Mouse (Mus musculus): ENCODE data around the gene Dus2.
A peak's percentile ranks its signal among the peaks of the same experiment; 100 is the strongest.
"Not testable (repeated sequence)": the region's sequence is repeated elsewhere in the genome, so short reads cannot be mapped to it uniquely, and the experiment has no call there.

The Dus2 gene

DNA sequence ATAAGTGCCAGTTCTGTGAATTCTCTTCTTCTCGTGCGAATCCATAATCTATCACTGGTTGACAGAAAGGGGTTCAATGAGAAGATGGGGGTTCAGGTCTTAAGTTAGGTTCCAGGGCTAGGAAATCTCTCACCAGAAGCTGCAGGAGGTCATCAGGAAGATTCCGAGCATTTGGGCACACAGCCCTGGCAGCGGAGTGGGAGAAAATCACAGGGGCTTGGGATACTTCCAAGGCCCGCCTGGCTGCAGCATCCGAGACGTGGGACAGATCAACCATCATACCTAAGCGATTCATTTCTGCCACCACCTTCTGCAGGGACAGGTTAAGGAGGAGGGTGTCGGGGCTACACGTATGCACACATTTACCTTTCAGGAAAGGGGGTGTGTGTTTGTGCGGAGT is 2.6 kb upstream of the Dus2 start:
- no peak for DNase-seq (ENCODE audit: low spot score in 2 of 2)

DNA sequence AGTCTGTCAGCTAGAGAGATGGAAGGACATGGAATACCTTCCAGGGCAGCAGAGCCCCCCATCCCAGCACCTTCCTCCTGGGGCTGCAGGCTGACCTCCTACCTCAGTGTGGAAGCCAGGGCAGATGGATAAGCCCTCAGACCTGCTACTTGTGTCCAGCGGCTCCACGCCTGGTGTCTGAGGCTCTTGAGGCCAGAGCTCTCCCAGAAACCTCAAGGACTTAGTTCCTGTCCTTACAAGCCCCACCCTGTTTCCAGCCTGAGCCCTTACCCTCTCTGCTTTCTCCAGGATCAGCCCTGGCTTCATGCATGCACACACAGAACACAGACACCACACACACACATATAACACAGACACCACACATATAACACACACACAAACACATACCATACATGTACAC is 409 bp downstream of the Dus2 start:
- no peak for DNase-seq (ENCODE audit: low spot score in 2 of 2)

DNA sequence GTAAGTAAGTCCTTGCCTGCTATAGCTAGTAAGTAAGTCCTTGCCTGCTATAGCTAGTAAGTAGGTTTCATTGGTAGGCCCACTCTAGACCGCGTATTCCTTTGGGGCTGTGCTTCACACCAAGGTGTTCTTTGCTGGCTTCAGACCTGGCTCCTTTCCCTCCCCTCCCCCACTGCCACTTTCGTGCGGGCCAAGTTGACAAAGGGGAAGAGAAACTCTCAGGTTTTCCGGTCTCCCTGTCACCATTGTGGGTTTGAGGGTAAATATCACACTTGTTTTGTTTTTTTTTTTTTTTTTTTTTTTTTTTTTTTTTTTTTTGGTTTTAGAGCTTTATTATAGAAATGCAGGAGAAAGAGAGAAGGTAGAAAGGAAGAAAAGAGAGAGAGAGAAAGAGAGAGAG is 1.4 kb downstream of the Dus2 start:
- DNase-seq (ENCODE audit: low spot score in 2 of 2): no peak

DNA sequence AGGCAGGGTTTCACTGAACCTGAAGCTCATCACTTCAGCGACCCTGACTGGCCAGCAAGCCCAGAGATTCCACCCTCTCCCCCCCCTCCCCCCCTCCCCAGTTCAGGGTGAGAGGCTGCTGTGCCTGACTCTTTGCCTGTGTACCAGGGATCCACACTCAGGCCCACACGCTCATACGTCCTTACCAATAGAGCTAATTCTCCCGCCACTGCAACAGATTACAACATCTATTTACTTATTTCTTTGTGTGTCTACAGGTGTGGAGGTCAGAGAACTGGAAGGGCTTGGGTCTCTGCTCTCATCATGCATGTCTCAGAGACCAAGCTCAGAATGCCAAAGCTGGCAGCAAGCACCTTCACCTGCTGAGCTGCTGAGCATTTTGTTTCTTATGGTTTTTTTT is 2.1 kb downstream of the Dus2 start:
- DNase-seq (ENCODE audit: low spot score in 2 of 2): no peak

DNA sequence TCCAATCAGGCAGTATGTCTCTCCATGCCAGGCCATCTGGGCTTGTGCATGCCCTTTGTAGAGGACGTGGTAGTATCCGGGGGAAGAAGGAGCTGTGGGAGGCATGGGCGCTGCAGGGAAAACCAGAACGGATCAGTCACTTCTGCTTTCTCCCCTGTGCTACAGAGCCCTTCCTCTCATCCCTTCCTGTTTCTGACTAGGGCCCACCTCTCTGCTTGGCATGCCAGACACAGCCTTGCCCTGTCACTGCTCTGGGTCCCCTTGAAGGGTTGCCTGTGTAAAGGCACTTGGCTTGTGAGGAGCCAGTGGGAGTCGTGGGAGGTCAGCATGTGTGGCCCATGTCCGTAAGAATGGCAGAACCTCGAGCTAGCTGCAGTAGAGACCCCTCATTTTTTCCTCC is 5.2 kb downstream of the Dus2 start:
- no peak for DNase-seq (ENCODE audit: low spot score in 2 of 2)

DNA sequence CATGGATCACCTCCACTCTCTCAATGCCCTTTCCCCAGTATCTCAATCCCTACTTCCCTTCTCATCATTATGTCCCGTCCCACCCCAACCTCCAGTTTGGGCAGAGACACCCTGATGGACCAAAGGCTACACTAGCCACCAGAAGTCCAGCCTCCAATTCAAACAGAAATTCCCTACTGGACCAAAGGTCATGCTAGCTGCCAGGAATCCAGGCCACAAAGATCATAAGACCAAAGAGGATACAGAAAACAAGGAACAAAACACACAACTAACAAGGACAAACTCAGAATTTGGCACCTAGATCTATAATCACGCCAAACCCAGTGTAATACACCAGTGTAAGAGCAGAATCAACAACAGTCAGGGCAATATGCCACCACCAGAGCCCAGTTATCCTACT is 7.8 kb downstream of the Dus2 start:
- no peak for DNase-seq (ENCODE audit: low spot score in 2 of 2)

DNA sequence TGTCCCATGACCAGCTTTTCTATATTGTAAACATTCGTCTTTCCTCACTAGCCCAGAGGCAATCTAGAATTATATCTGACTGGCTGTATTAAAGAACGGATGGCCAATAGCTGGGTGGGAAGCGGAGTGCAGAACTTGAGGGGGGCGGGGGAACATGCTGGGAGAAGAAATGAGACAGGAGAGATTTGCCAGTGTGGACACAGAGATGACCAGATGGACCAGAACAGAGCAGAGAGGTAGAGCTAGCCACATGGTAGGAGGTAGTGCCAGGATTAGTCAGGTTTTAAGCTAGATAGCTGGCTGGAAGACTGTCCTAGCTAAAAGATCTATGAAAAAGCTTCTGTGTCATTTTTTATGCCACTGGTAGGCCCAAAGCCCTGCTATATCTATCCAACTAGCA is 10.8 kb downstream of the Dus2 start:
- DNase-seq (ENCODE audit: low spot score in 2 of 2): no peak

DNA sequence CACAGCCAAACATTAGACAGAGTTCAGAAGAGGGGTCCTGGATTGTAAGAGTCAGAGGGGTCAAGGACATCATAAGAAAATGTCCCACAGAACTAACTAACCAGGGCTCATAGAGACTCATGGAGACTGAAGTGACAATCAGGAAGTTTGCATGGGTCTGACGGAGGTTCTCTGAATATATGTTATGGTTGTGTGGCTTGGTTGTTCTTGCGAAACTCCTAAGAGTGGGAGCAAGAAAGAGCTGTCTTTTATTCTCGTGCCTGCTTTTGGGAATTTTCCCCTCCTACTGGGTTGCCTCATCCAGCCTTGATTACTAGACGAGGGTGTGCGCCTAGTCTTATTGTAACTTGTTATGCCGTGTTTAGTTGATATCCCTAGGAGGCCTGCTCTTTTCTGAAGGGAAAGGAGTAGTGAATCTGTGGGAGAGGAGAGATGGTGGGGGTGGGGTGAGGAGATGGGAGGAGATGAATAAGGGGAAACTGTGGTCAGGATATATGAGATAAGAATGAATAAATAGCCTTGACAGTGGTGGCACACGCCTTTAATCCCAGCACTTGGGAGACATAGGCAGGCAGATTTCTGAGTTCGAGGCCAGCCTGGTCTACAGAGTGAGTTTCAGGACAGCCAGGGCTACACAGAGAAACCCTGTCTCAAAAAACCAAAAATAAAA is 13.5 kb downstream of the Dus2 start:
- DNase-seq (ENCODE audit: low spot score in 2 of 2): no peak

DNA sequence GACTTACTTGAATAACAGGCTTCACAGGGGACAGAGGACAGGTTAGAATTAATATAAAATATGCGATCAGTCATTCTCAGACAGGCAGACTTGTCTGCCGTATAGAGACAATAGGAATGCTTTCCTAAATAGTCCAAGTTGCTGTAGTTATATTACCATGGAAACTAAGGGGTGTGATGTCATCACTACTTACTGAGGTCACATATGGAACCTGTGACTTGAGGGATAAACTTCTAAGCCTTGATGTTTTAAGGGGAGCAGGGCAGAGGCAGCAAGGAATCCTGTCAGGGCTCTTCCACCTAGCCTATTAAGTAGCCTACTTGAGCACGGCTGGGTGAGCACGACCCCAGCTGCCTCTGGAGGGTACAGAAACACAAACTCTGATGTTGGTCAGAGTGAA is 14.7 kb downstream of the Dus2 start, which contains the start of gene Dpep2nb:
TSS of gene Dpep2nb (minus strand) at position 101 of the 400 bp plus-strand sequence.
- no peak for DNase-seq (ENCODE audit: low spot score in 2 of 2)

DNA sequence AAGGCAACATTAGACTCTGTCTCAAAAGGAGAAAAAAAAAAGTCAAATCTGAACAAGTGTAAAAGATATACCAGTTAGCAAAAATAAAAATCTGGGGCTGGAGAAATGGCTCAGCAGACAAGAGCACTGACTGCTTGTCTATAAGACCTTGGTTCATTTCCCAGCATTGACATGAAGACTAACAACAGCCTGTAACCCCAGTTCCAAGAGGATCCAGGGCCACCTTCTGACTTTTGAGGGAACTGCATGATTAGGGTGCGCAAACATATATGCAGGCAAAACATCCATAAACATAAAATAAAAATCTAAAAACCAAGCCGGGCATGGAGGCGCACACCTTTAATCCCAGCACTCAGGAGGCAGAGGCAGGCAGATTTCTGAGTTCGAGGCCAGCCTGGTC is 15.3 kb downstream of the Dus2 start:
- no peak for DNase-seq (ENCODE audit: low spot score in 2 of 2)

DNA sequence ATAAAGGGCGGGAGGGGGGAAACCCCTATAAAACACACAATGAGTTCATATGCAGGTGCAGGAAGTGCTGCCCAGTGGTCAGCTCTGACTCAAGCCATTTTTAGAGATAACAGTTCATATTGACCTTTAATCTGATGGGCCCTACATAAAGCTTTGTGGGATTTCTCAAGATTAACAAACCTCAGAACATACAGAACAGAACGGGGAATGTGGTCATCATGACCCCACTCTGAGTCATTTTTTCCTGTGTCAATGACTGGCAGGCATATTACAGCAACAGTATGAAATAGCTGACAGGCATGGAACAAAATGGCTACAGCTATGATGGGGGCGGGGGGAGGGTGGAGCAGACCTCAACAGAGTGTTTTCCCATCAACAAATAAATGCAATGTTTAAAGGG is 16.0 kb downstream of the Dus2 start:
- no peak for DNase-seq (ENCODE audit: low spot score in 2 of 2)

DNA sequence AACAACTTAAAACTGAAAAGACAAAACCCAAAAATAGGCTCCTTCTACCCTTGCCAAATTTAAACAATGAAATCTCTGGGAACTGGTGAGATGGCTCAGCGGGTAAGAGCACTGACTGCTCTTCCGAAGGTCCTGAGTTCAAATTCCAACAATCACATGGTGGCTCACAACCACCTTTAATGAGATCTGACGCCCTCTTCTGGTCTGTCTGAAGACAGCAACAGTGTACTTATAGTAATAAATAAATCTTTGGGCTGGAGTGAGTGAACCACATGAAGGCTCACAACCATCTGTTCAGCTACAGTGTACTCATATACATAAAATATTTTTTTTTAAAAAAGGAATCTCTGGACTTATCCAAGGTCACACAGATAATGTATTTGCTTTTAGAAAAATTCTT is 16.8 kb downstream of the Dus2 start:
- not testable (repeated sequence) for DNase-seq (ENCODE audit: low spot score in 2 of 2)

DNA sequence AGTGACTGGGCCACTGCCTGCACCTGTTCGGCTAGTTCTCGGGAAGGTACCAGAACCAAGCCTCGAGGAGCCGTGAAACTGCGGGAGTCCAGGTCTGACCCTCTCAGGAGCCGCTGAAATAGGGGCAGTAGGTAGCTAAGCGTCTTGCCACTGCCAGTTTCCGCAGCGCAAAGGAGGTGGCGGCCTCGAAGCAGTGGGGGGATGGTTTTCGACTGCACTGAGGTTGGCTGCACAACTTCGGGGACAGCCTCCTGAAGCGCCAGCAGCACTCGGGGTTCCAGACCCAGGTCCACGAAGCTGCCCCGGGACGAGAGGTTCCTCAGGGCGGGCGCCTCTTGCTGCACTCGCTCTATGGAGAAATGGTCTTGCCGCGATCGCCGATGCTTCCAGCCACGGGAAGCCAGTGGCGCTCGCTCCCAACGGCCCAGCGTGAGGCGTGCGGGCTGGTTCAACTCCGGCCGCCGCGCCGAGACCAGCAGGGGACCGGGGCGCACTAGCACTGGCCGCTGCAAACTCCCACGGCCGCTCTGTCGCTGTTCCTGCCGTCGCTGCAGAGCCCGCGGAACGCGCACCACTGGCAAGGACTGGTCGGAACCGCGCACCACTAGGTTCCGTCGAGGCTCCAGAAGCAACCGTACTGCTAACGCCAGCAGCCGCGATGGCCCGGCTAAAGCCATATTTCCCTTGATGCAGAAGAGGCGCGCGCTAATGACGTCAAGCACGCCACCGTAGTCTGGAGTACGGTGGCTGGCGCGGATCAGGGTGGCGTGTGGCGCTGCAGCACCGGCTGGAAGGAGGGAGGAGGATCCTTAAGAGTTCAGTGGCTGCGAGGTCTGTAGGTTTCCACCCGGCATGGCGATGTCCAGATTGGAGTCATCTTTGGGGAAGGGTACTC is 19.9 kb downstream of the Dus2 start:
- peak; percentile 97 for DNase-seq (ENCODE audit: low spot score in 2 of 2)

DNA sequence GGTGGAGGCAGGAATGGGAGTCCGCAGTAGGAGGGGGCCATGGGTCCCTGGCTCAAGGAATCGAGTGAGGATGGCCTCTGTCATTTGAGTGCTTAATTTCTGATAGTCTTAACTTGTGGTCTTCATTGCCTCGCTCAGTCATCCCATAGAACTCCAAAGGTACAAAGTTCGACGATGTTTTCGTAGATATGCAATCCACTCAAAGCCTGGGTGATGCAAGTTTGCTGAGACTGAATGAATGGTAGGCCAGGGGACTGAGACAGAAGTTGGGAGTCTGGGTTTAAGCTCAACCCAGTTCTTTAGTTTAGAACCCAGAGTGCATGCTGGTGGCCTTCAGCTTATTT is 20.5 kb downstream of the Dus2 start, which contains the start of gene Ddx28:
TSS of gene Ddx28 (minus strand) at position 240 of the 344 bp plus-strand sequence.
- no peak for DNase-seq (ENCODE audit: low spot score in 2 of 2)

DNA sequence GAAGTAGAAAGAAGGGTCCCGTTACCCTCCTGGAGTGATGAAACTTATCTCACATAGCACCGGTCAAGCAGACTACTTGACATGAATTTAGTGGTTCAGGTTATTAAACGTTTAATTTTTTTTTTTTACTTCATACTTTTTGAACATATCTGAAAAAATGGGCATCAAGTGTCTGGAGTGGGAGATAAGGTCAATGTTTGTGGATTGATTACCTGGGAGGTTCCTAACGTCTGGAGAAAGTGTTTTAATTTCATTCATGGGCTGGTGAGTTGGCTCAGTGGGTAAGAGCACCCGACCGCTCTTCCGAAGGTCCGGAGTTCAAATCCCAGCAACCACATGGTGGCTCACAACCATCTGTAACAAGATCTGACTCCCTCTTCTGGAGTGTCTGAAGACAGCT is 21.1 kb downstream of the Dus2 start:
- DNase-seq (ENCODE audit: low spot score in 2 of 2): not testable (repeated sequence)

DNA sequence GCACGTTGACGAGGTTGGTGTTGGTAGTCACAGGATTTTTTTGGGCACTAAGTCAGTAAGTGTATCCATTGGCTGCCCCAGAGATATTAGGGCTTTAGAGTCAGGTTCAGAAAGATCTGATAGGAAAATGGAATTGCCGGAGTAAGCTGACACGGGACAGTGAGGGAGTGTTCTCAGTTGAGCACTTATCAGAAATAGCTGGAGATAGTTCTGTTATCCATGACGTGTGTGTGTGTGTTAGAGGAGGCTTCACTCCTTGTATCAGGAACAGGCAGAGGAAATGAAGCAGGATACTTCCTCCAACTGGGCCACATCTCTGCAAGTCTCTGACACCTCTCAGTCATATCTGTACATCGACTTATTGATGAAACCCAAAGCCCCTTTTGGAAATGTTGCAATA is 25.1 kb downstream of the Dus2 start:
- DNase-seq (ENCODE audit: low spot score in 2 of 2): no peak

DNA sequence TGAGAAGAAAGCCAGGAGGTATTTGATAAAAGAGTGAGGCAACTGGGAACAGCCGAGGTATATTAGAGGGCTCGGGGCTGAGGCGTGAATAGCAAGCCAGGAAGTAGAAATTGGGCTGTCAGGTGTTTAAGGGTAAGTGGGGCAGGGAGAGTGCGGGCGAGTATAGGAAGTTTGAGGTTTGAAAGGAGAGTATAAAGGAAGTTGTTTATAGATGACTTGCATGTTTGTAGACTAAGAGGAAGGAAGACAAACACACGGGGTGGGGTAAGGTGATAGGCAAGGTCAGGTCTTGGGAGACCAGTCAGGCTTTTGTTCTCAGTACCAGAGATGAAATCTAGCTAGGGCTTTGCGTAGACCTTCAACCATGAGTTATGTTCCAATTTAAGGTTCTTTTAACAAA is 26.0 kb downstream of the Dus2 start:
- no peak for DNase-seq (ENCODE audit: low spot score in 2 of 2)

DNA sequence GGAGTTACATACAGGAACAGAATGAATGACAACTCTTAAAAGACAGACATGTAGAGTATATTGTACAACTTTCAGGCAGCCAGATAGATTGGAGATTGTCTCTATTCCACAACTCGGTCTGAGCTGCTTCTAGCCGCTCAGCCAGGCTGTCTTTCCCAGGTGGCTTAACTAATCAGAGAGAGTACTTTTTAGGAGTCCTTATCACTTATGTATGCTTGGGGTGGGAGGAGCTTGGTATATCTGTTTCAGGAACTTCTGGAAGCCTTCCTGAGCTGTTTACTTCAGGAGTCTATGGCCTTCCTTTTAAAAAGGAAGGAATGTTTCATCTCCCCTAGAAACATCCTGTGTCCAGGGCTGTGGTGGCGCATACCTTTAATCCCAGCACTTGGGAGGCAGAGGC is 26.9 kb downstream of the Dus2 start:
- DNase-seq (ENCODE audit: low spot score in 2 of 2): no peak

DNA sequence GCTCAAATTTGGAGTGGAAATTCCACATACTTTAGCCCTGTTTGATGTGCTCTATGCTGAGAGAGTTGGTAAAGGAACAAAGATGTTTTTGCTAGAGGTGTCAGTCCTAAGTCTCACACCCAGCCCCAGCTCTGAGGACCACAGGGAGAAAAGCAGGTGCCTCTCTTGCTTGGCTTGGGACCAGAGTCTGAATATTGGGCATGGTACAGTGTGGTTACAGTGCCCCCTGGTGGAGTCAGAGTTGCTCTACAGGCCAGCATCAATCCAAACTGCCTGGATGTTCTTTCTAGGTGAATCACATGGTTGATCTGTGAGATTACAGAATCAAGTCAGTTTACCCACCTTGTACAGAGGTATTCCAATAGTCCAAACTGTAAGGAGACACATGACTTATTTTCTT is 31.3 kb downstream of the Dus2 start:
- peak; percentile 82 to 84 for DNase-seq (ENCODE audit: low spot score in 2 of 2)

DNA sequence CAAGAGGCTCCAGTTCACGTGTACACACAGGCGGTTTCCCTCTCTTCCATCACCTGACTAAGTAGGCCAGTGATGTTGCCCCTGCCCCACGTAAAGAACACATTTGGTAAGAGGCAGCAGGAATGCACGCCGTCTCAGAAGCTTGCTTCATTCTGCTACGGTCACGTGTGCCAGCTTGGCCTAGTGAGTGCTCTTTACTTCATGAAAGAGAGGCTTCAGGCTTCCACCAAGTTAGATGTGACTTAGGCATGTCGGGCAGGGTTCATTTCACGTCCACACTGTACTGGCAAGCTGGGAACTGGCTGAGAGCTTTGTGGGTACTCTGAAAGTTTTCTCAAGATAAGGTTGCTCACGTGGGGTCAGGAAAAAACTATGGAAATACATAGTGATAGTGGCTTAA is 47.6 kb downstream of the Dus2 start:
- DNase-seq (ENCODE audit: low spot score in 2 of 2): no peak

DNA sequence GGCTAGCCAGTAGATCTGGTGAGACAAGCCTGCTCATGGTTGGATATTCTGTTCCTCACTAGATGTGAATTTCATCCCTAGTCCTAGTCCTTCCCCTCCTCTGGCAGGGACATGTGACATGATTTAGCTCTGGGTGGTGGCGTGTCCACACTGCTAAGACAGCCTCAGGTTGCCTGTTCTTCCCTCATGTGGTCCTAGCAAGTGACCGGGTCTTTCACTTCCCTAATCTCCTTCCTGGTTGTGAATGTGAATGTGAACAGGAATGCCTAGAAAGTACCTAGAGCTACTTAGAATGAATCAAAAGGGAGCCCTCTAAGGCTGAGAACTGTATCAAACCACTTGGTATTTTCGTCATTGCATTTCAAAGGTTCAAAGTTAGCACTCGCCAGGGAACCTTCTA is 48.5 kb downstream of the Dus2 start:
- DNase-seq (ENCODE audit: low spot score in 2 of 2): no peak

DNA sequence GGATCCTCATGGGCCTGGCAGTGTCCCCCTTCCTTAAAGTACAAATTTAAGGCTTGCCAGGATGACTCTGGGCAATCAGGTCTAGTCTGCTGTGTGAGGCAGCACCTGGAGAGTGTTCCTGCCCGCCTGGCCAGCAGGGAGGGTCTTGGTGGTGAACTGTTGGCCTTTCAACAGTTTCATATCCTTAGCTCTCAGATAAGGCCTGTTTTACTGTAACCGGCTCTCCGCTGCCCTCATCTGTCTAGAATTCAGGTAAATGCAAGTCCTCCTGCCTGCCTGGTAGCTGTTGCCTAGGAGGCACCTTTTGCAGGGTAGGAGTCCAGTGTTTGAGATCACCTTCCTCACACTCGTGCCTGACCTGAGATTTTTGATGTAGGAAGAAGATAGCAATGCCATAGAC is 49.1 kb downstream of the Dus2 start:
- no peak for DNase-seq (ENCODE audit: low spot score in 2 of 2)

DNA sequence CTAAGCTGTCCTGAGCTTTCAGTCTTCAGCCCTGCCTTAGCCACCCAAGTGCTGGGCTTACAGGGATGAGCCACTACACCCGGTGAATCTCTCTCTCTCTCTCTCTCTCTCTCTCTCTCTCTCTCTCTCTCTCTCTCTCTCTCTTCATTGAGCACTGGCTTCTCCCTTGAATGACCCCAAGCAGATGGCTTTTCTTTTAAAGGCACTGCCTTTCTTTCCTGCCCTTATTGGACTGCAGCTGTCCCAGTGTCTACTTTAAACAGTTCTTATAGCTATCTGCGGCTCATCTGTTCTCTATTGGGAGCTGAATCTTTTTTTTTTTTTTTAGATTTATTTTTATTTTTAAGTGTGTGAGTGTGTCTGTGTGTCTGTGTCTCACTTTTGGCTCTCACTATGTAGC is 51.9 kb downstream of the Dus2 start:
- DNase-seq (ENCODE audit: low spot score in 2 of 2): no peak
